Mouse (Mus musculus) left cerebral cortex, postnatal 14 days (tissue): ENCODE data around the gene Tmc5. TPM values are rescaled to one million over a fixed set of nuclear protein-coding genes. Genes with fewer than 3 reads are reported as not detected.

ENCODE experiments used
- DNase-seq, 2 experiments: peaks; one replicate each; pipeline ENCODE4 v3.0.0; 2021 to 2022; ENCODE audit warnings: low spot score in 2 of 2, mixed read lengths in 1 of 2
- intact Hi-C: fragments of 180-260 bp; cut with DNase I; formaldehyde crosslinking; loops from one replicate; pipeline ENCODE4 v1.15.1; 2025
- total RNA-seq, 2 experiments: library from RNA; stranded (reverse); gene quantifications; 2 replicates each; pipeline ENCODE4 v1.2.3; 2021

The Tmc5 gene
- total RNA-seq, 2 experiments from 2014 or later, result 0.35 to 0.38 TPM

DNA sequence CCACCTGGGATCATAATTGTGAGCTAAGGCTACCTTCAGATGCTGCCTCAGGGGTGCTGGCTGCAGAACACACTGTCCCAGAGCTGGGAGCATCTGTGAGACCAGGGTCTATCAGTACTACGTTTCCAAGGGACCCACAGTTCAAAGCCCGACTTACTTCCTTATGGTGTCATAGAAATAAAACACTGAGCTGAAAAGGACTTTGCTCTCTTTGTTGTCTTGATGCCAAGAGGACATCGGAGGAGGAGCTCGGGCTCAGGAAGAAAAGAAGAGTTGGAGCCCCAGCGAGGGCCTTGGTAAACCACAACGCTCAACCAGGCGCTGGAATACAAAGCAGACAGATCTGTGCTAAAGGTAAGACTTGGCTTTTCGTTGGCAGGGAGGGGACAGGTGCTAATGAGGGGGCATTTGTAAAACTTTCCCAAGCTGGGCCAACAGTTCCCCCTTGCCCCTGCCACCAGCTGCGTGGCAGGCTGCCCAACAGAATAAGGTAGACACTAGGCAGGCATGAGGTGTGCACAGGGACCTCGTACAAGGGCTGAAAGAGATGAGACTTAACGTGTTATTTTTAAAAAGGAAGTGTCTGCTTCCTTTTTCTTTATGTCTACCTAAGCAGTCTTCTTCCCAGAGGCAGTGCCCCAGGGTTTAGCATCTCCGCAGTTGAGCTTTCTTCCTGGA lies 3.0 kb downstream of the Tmc5 start:
- no peak for DNase-seq
- intact Hi-C loops, result loop anchor here (10.0 kb wide), 1 partner anchor 395 kb away; the partner anchor contains the start of gene Gprc5b

DNA sequence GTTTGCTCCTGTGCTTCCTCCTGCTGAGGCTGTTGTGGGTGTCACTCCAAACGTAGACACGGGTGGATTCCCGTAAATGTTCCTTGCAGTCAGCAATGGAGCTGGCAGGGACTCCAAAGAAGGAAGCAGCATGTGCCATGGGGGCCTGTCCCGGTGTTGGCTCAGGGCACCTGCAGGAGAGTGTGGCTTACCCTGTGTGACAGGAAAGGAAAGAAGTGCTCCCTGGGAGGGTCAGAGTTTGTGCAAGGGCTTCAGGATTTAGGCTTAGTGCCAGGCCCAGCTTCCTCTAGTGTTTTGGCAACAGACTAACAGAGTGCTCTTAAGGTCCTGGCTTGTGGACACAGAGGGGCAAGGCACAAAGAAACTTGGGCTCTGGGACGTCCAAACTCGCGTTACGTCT lies 7.7 kb downstream of the Tmc5 start:
- DNase-seq, result no peak
- intact Hi-C loops, result no loop called here

DNA sequence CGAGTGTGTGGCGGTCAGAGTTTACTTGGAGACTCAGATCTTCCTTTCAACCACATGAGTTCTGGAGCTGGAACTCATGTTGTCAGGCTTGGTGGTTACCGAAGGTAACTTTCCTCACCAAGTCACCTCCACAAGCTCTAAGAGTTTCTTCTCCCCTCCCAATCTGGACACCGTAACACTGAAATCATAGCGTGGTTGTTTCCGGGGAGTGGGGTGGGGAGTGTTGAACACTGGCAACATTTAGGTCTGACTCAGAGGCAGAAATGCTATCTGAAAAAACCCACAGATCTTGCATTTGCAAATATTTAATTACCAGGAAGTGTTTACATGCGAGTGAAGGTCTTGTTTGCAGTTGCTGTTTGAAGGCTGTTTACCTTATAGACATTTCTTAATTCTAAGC lies 12.7 kb downstream of the Tmc5 start:
- intact Hi-C loops, result no loop called here

DNA sequence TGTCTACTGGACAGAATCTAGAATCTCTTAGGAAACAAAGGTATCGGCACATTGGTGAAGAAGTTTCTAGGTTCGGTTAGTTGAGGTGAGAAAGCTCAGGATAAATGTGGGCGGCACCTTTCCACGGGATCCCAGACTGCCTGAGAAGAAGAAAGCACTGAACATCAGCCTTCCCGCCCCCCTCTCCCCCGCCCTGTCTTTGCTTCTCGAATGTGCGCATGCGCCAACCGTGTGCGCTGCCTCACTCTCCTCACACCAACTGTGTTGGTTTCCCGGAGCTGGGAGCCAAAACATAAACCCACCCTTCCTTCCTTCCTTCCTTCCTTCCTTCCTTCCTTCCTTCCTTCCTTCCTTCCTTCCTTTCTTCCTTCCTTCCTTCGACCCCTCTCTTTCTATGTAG lies 13.6 kb downstream of the Tmc5 start:
- intact Hi-C loops, result no loop called here

More for the DNA sequence above, 12.7 kb downstream of the Tmc5 start:
- no peak for DNase-seq

DNA sequence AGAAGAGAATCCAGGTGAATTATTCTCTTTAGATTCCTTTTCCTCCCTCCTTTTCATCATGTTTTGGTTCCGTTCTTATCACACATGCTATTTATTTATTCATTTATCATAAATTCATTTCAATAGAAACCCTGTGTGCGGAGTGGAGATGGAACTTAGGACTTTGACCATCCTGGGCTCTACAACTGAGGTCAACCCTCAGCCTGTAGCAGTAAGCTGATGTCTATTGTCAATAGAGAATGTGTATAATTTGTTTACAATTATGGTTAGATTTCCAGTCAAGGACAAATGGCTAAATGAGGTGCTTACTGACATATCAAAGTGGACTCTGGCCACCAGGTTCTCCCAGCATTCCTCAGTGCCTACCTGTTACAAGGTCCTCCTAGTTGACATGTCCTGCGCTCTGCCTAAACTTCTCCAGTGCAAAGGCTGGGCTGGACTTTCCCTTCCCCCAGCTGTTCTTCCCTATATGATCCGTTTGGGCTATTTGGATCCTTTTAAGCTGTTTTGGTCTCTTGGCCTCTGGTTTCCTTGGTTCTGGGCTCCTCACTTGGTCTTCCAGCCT lies 14.2 kb downstream of the Tmc5 start:
- no peak for DNase-seq
- intact Hi-C loops, result no loop called here

More for the DNA sequence above, 13.6 kb downstream of the Tmc5 start:
- DNase-seq, result no peak

DNA sequence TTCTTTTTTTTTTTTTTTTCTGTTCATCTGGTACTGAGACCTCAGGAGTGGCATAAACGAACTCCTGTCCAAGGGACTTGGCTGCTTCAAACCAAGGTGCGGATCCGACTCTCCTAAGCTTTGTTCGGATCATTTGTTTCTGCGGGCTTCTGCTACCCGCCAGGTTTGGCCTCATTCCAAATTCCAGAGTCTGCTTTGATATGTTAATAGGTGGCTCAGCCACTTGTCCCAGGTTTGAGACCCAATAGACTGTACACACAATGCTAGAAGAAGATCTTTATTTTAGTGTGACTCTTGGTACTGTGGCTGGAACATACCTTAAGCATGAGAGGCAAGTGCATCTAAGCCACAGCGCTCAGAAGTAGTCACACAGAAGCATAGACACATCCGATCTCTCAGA lies 14.8 kb downstream of the Tmc5 start:
- intact Hi-C loops, result no loop called here
- DNase-seq, result no peak

DNA sequence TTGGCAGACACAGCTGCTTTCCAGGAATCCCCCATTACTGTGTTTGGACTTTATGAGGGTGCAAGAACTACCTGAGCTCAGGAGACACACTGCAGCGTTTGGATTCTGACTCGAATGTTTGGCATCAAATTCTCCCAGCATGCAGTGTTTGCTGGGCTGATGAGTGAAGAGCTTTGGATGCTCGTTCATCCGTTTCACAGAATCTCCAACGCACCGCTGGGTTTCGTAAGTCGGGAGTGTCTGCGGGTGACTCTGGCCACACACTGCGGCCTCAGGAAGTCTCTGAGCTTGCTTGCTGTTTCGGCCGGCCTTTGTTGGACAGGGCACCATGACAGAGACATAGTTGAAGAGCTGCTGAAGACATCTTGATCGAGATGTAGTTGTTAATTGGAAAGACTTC lies 17.0 kb downstream of the Tmc5 start:
- DNase-seq, result no peak
- intact Hi-C loops, result no loop called here

DNA sequence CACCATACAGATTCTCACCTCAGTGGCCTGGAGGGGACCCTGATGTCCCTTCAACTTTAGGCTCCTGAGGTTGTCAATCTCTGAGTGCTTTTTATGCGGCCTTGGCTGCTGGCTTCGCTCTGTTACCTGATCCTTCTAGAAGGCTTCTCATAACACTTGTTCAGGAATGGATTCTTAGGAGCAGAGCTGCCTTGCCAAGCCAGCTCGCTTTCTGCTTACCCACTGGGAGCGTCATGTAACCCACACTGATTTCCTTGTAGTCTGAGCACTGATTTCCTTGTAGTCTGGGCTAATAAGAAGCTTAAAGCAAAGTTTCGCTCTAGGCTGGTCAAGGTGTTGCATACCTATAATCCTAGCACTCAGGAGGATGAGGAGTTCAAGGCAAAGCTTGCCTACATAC lies 21.0 kb downstream of the Tmc5 start:
- DNase-seq, result no peak
- intact Hi-C loops, result no loop called here

DNA sequence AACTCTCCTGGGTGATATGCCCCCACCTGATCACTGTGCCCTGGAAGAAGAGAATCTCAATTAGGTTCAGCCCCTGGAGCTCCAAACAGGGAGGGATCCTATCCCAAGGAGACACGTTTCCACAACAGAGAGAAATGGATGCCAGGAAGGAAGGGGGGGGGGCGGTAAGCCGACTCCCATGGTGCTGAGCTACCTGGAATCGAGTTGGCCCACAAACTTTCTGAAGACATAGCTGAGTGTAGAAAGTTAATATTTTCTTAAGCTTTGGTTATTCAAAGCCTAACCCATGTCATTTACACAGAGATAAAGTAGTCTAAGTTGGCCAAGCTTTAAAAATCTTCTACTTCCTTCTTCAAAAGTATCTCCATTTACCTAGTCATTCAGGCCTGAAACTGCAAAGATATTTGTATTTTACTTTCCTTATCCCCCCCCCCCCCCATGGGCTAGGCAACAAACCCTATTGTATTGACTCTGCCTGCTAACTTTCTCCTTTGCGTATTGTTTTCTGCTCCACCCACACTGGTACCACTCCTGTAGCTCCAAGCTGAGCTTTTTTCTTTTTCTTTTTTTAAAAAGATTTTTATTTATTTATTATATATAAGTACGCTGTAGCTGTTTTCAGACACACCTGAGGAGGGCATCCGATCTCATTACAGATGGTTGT lies 23.3 kb downstream of the Tmc5 start:
- intact Hi-C loops, result no loop called here
- DNase-seq, result no peak

DNA sequence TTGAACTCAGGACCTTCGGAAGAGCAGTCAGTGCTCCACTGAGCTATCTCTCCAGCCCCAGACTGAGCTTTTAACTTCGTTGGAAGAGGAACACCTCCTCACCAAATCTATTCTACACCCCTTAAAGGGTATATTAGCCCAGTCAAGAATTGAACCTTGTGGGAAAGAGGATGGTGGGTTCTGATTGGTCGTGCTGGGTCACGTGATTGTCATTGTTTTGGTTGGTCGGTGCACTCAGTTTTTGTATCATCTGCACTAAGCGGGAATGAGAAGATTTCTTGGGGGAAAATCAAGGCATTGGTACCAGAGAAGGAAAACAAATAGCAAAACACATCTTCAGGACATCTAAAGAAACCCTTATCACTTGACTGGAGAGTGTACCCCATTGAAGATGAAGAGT lies 24.0 kb downstream of the Tmc5 start:
- DNase-seq, result no peak

DNA sequence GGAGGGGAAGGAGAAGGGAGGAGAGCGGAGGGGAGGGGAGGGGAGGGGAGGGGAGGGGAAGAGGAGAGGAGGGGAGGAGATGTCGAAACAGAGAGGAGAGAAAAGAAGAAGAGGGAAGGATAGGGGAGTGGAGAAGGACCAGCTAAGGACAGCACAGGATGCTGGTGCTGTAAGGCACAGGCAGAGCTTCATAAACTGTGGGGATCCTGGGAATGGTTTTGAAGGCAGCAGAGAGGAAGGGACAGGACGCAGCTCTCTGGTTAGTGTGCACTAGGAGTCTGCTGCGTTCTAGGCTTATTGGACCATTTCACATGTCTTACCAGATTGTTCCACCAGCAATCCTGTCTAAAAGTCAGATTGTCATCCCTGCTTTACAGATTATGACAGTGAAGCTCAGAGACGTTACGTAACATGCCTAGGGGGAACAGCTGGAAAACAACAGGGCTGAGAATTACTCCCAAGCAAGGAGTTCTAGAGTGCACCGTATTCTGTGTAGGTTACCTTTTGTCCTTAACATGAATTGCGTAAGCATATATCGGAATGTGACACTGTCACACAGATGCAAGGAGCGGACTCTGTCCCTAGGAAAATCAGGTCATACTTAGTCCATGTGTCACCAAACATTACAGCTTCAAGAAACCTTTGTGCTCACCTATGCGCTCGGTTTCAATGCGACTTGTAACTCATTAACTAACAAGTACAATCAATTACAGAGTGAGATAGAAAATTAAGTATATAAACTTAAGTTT lies 30.6 kb downstream of the Tmc5 start:
- no peak for DNase-seq
- intact Hi-C loops, result no loop called here

More for the DNA sequence above, 24.0 kb downstream of the Tmc5 start:
- intact Hi-C loops, result no loop called here

DNA sequence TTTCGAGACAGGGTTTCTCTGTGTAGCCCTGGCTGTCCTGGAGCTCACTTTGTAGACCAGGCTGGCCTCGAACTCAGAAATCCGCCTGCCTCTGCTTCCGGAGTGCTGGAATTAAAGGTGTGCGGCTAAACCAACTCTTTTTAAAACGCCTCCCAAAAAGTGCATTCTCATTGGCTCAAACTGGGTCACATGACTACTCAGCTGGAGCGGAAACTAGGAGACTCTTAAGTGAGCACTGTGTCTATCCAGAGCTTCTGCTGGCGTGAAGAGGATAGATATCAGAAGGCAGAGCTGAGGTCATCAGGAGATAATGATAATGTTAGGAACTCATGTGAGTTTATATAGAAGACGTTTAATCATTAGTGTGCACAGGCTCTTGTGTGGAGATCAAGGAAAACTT lies 36.0 kb downstream of the Tmc5 start:
- no peak for DNase-seq

DNA sequence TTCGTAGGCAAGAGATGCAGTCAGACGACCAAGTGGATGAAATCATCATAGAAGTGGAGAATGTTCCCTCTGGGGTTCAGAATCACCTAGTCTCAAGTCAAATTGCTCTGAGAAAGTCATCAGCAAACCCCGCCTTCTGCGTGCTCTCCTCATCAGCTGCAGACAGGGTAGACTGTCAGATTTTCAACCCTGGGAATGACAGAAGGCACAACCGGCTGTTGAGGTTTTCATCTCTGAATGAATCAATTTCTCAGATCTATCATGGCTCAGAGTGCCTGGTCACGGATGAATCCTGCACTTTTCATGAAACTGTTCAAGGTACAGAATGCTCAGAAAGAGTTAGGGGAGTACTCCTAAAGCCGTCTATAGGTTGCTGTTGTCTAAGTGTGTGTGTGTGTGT lies 36.9 kb downstream of the Tmc5 start:
- intact Hi-C loops, result no loop called here
- no peak for DNase-seq

More for the DNA sequence above, 36.0 kb downstream of the Tmc5 start:
- intact Hi-C loops, result no loop called here

DNA sequence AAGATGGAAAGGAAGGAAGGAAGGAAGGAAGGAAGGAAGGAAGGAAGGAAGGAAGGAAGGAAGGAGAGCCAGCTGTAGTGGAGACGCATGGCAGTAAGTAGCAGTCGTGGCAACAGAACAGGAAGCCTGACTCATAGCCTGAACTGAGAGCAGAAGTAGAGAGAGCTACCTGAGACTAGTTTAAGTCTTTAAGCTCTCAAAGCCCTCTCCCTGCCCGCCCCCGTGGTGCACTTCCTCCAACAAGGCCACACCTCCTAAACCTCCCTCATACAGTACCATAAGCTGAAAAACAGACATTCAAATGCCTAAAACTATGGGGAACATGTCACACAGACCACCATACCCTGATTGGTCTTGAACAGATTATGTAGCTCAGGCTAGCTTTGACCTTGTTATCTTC lies 40.4 kb downstream of the Tmc5 start:
- intact Hi-C loops, result no loop called here
- no peak for DNase-seq

DNA sequence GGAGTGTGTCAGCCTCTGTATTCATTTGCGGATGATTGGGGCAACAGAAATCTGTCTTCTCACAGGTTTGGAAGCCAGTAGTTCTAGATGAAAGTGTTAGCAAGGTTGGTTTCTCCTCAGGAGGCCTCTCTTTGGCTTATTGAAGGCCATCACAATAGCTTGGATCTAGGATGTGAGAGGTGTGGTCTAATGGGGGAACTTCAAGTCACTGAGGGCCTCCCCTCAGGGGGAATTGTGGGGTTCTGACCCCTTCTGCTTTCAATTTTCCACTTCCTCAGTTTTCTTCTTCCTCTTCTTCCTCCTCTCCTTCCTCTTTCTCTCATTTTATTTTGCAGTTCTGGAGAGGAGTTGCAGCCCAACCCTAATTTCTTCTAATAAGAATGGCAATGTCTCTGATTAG lies 49.1 kb downstream of the Tmc5 start:
- DNase-seq, result no peak
- intact Hi-C loops, result no loop called here

DNA sequence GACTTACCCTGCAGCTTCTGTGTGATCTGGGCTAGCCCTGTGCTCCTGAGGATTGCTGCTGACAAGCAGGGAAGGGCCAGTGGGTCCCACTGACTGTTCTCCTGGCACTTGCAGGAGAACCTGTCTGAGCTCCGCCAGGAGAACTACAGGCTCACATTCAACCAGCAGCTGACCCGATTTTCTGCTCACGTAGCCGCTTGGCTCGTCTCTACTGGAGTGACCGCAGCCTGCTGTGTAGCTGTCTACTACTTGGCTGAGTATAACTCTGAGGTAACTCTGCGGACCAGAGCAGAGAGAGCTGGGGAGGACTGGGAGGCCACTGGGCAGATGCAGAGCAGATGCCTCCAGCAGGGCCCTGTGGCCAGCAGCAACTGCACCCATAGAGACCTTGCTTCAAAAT lies 52.2 kb downstream of the Tmc5 start:
- intact Hi-C loops, result no loop called here
- DNase-seq, result peak; percentile 10 to 43

DNA sequence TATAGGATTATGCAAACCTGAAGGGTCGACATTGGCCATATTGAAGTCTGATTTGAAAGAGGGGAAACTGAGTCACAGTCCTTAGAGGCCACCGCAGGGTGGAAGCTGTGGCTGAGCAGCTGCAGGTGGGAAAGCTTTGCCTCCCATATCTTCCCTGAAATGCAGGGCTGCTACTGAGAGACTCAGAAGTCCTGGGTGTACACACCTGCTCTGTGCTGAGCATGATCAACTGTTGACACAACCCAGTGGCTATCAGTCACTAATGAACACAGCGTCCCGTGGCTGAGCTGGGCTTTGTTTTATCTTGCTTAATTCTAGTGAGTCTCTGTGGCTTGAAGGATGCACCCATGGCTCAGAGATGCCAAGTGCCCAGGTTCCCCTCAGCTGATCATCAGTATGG lies 53.0 kb downstream of the Tmc5 start:
- no peak for DNase-seq
- intact Hi-C loops, result no loop called here

DNA sequence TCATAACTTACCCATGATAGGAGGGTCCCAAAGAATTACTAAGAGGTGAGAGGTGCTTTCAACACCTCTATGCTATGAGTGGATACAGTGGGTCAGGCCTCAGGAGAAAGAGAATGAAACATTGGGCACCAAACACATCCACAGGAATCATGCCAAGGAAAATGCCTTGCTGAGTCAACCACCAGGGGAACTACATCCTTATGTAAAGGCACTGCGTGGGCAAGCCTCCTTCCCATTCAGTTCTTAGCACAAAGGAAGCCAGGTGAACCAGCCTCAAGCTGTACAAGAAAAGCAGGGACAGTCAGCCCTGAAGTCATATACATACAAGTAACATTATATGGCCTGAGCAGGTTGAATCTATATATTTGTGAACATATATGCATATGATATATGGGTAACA lies 53.8 kb downstream of the Tmc5 start:
- DNase-seq, result peak in 1 of 2 experiments; percentile 14
- intact Hi-C loops, result no loop called here

DNA sequence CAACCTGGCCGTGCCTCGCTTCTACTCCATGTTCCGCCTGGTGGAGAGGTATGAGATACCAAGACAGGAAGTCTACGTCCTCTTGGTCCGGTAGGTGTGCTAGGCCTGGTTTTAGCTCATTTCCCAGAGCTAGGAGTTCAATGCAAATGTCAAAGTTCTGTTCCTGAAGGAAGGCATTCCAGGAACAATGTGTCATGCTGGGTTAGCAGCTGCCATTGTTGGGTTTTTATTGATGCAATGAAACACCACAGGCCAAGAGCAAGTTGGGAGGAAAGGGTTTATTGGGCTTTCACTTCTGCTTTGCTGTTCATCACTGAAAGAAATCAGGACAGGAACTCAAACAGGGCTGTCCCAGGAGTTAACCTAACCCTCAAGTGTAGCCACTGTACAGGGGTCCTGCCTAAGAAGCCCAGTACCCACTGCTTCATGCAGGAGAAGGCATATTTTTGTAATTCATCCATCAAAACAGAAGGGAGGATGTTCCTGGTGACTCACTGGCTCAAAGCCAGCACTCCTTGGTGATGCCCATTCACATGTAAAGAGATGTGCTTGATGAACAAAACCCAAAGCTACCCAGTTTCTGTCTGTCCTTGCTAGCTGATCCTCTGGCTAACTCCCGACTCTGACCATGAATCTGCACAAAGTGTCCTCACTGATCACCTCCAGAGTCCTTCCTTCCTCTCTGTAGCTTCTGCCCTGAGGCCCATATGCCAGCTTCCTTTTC lies 55.6 kb downstream of the Tmc5 start:
- intact Hi-C loops, result no loop called here
- DNase-seq, result peak; percentile 21 to 30

DNA sequence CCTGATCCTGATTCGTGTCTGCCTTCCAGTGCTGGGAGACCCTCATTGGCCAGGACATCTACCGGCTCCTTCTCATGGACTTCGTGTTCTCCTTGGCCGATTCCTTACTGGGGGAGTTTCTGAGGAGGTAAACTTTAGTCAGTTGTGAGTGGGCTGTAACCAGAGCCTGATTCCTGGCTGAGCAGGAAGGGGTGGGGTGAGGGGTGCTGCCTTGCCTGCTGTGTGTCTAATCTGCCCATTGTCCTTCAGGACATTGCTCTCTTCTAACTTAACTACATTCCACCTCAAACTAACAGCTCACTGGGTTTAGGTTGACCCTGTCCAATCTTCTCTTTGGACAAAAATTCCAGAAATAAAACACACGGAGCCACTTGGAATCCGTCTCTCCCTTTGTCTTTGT lies 59.6 kb downstream of the Tmc5 start:
- intact Hi-C loops, result no loop called here
- DNase-seq, result no peak
